Mouse (Mus musculus) bone marrow macrophage, adult 2 months (primary cell): ENCODE measurements around the gene Fam166a.

Experiments used
- CTCF ChIP-seq: IDR thresholded peaks from 2 replicates; pipeline ENCODE4 v1.5.1; 2012; ENCODE audit warnings: low read depth, mild to moderate bottlenecking, low read length, moderate library complexity
- POLR2A ChIP-seq: IDR thresholded peaks from 2 replicates; pipeline ENCODE4 v1.6.1; 2012; ENCODE audit warnings: mild to moderate bottlenecking, low read depth, low read length, borderline replicate concordance

GRCm38 (mm10) chr2:25210686-25211085 lies 7.9 kb upstream of the Fam166a start:
- TF ChIP-seq CTCF: no peak
- no peak for TF ChIP-seq POLR2A
